Mouse (Mus musculus) spleen, adult 2 months (tissue): ENCODE measurements around the gene Myo1h. TPM values are rescaled to one million over a fixed set of nuclear protein-coding genes. Genes with fewer than 3 reads are reported as not detected.

Experiments
- DNase-seq, 2 experiments: peaks; one replicate each; pipeline versions ENCODE4 v3.0.0 to v3.0.0-alpha.2; 2012 to 2021; ENCODE audit warnings: low spot score in 2 of 2, low read depth in 1 of 2
- H3K27ac ChIP-seq: fragments of 200-500 bp; 2 replicates; pipeline ENCODE4 v1.5.1; 2012; ENCODE audit warnings: low read length, inconsistent platforms; ENCODE audit not compliant: insufficient read depth
- H3K27me3 ChIP-seq: fragments of 200-500 bp; 2 replicates; pipeline ENCODE4 v1.6.1; 2012; ENCODE audit warnings: mild to moderate bottlenecking, moderate library complexity, low read length, inconsistent platforms; ENCODE audit not compliant: control insufficient read depth, insufficient read depth
- H3K36me3 ChIP-seq: fragments of 200-500 bp; 2 replicates; pipeline ENCODE4 v1.6.1; 2012; ENCODE audit warnings: mild to moderate bottlenecking, low read length, inconsistent platforms; ENCODE audit not compliant: control insufficient read depth, insufficient read depth
- H3K4me1 ChIP-seq: fragments of 200-500 bp; 2 replicates; pipeline ENCODE4 v1.6.1; 2011; ENCODE audit warnings: inconsistent platforms; ENCODE audit not compliant: control insufficient read depth, insufficient read depth, insufficient read length
- H3K4me3 ChIP-seq: fragments of 200-500 bp; 2 replicates; pipeline ENCODE4 v1.5.1; 2011; ENCODE audit warnings: mild to moderate bottlenecking, inconsistent platforms; ENCODE audit not compliant: insufficient read depth, insufficient read length; ENCODE audit errors: extremely low read depth
- CTCF ChIP-seq: fragments of 200-500 bp; IDR thresholded peaks from 2 replicates; pipeline ENCODE4 v1.5.1; 2011; ENCODE audit warnings: mild to moderate bottlenecking, inconsistent platforms; ENCODE audit not compliant: insufficient read depth, insufficient read length, insufficient replicate concordance; ENCODE audit errors: extremely low read depth
- POLR2A ChIP-seq: fragments of 200-500 bp; IDR thresholded peaks from 2 replicates; pipeline ENCODE4 v1.6.1; 2011; ENCODE audit warnings: low read depth, low read length, inconsistent platforms
- WGBS: fragments of 180-500 bp; shearing (Covaris S2); methylation state at CpG from one replicate; pipeline ENCODE4 v1.1.7; 2018; 5-methylcytosine and 5-hydroxymethylcytosine counted together
- polyA plus RNA-seq: library from polyadenylated mRNA; depleted of rRNA; stranded (reverse); fragments of >200 nt; gene quantifications from 2 replicates; pipeline ENCODE4 v1.2.3, GENCODE M21; 2012

Gene Myo1h
- polyA plus RNA-seq, 1 experiment: 1.7 TPM

DNA sequence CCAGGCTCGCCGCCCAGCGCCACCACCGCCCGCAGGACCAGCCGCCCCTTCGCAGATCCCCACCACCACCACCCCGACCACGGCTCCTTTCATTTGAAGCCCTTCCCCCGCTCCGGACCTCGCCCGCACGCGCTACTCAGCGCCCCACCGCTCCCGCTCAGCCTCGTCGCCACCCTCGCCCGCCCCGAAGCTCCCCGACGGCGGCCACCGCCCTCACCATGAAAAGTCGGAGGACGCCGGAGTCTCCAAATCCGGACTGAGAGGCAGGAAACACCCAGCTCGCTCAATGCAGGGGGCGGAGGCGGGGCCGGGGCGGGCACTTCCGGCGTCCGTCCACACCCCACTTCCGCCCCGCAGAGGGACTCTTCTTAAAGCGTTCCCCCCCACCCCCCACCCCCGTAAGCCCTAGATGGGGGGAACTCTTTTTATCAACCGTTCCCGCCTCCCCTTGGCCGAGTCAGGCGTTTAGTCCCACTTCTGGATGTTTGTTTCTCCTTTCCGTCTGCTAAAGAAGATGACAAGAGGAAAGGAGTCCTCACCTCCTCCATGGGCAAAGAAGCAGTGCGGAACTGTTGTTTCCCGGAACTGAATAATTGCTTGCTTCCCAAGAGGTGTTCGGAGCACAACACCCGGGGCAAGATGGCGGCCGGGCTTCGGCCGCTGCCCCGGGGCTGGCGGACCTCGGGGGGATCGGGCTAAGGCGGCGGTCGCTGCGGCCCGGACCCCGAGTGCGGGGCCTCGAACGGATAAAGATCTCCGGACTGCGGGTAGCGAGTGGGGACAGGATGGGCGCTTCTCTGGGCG lies 91.4 kb downstream of the Myo1h start, which contains the start of the genes Kctd10 and Ube3b:
Kctd10 (minus strand) TSS at position 300 of the 804 bp plus-strand sequence.
Ube3b (plus strand) TSS at position 399 of the 804 bp plus-strand sequence.
- Histone ChIP-seq H3K36me3 (peaks cover 6% of the 10 kb centered on the region), H3K27me3 (no peaks in the 10 kb centered on the region), H3K4me1 (peaks cover 18% of the 10 kb centered on the region; the same call in 1 of the 2 replicates), H3K4me3 (peak within 1 kb of the TSS; percentile 89), H3K27ac (peak within 1 kb of the TSS; percentile 90)
- TF ChIP-seq CTCF (no peak), POLR2A (peak; percentile 56)
- under 1% methylated on average over 74 of the region's 74 CpGs for WGBS
- peak; percentile 74 to 92 for DNase-seq

- TF ChIP-seq POLR2A: no peak
- TF ChIP-seq CTCF: no peak
- peak overlapping the region; percentile 80 for H3K27ac ChIP-seq
- peaks cover 8% of the 10 kb centered on the region for H3K36me3 ChIP-seq
- no peaks in the 10 kb centered on the region for H3K27me3 ChIP-seq
- peak overlapping the region; percentile 87 for H3K4me3 ChIP-seq
- no peak for DNase-seq
- WGBS: 2% methylated on average over 18 of the region's 18 CpGs
- peaks cover 13% of the 10 kb centered on the region; the same call in 1 of the 2 replicates for H3K4me1 ChIP-seq
Observed at GRCm38 (mm10) chr5:114381013-114381351, 92.0 kb downstream of the Myo1h start.

- DNase-seq: peak; percentile 21 to 51
- Histone ChIP-seq H3K27ac (no peak overlapping the region), H3K4me3 (no peak overlapping the region), H3K36me3 (peaks cover 26% of the 10 kb centered on the region), H3K27me3 (no peaks in the 10 kb centered on the region), H3K4me1 (peaks cover 3% of the 10 kb centered on the region; the same call in 1 of the 2 replicates)
- WGBS: 84% methylated on average over 9 of the region's 9 CpGs
- TF ChIP-seq POLR2A: no peak
- TF ChIP-seq CTCF: peak; percentile 57; the same call in 1 of the 2 replicates
Observed at GRCm38 (mm10) chr5:114383184-114383904, 94.4 kb downstream of the Myo1h start.

- H3K36me3 ChIP-seq: peaks cover 34% of the 10 kb centered on the region
- WGBS: 93% methylated on average over 8 of the region's 8 CpGs
- DNase-seq: no peak
- H3K4me1 ChIP-seq: peaks cover 3% of the 10 kb centered on the region; the same call in 1 of the 2 replicates
- H3K4me3 ChIP-seq: no peak overlapping the region
- no peak overlapping the region for H3K27ac ChIP-seq
- no peaks in the 10 kb centered on the region for H3K27me3 ChIP-seq
- no peak for TF ChIP-seq POLR2A
- TF ChIP-seq CTCF: no peak
Observed at GRCm38 (mm10) chr5:114384448-114384847, 95.5 kb downstream of the Myo1h start.

- peaks cover 50% of the 10 kb centered on the region for H3K36me3 ChIP-seq
- 92% methylated on average over 9 of the region's 9 CpGs for WGBS
Observed at GRCm38 (mm10) chr5:114393169-114393568, 104.2 kb downstream of the Myo1h start.

DNA sequence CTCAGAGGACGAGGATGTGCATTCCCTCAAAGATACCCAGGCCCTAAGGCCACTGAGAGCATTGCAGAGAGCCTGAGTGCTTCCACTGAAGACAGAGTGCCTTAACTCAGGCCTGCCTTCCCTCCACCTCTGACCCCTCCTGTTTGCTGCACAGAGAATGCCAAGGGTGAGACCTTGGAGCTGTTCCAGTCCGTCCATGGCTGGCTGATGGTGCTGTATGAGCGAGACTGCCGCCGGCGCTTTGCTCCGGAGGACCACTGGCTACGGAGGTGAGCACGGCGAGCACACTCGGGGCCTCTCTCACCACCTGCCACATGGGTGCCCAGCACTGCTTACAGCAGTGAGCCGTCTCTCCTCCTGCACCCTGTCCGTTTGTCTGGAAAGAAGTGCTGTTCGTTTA lies 117.6 kb downstream of the Myo1h start:
- Histone ChIP-seq H3K27me3 (no peaks in the 10 kb centered on the region), H3K4me1 (no peaks in the 10 kb centered on the region), H3K36me3 (peaks cover 88% of the 10 kb centered on the region), H3K4me3 (no peak overlapping the region), H3K27ac (no peak overlapping the region)
- TF ChIP-seq POLR2A (no peak), CTCF (no peak)
- DNase-seq: no peak
- WGBS: 89% methylated on average over 14 of the region's 14 CpGs

More at GRCm38 (mm10) chr5:114393169-114393568, 104.2 kb downstream of the Myo1h start:
- no peak for DNase-seq
- no peaks in the 10 kb centered on the region for H3K4me1 ChIP-seq
- H3K27ac ChIP-seq: no peak overlapping the region
- H3K27me3 ChIP-seq: no peaks in the 10 kb centered on the region
- TF ChIP-seq CTCF (no peak), POLR2A (no peak)
- no peak overlapping the region for H3K4me3 ChIP-seq
